Mouse (Mus musculus): ENCODE data around the gene Fbxl17. TPM values are rescaled to one million over a fixed set of nuclear protein-coding genes. Genes with fewer than 3 reads are reported as not detected.

Fbxl17 gene
- total and polyA plus RNA-seq, 3 experiments = 5.0 to 9.7 TPM; not detected in 1

- Histone ChIP-seq H3K27ac (ENCODE audit: control insufficient read depth, low read depth, low read length) (no peak overlapping the region), H3K36me3 (ENCODE audit: control insufficient read depth in 1 of 2, insufficient read depth in 2 of 2, low read length in 2 of 2) (peaks cover 0 to 2% of the 10 kb centered on the region in 2 experiments; a peak in 2 of 4 replicates), H3K4me1 (ENCODE audit: control insufficient read depth in 1 of 2, insufficient read depth in 2 of 2, low read length in 2 of 2) (peaks cover 0 to 1% of the 10 kb centered on the region in 2 experiments; a peak in 2 of 4 replicates), H3K4me3 (ENCODE audit: control insufficient read depth in 1 of 2, insufficient read depth in 1 of 2, low read depth in 2 of 2, low read length in 2 of 2) (no peak overlapping the region), H3K27me3 (ENCODE audit: control insufficient read depth in 1 of 2, insufficient read depth in 2 of 2, low read length in 2 of 2) (no peaks in the 10 kb centered on the region), H3K9ac (ENCODE audit: control insufficient read depth, low read depth, low read length, poor library complexity, severe bottlenecking) (no peak overlapping the region), H3K79me2 (ENCODE audit: control insufficient read depth, insufficient read depth, low read length, poor library complexity) (no peaks in the 10 kb centered on the region), H3K9me3 (replicated peaks; ENCODE audit: insufficient read depth, low read length) (no peaks in the 10 kb centered on the region)
- TF ChIP-seq ZC3H11A (IDR thresholded peaks at IDR 0.05; ENCODE audit: low read depth, low read length) = no peak
- no peak for TF ChIP-seq MAFK (IDR thresholded peaks at IDR 0.05; ENCODE audit: borderline replicate concordance, low read depth, low read length)
- TF ChIP-seq EP300 (IDR thresholded peaks at IDR 0.05; ENCODE audit: low read depth in 1 of 2, low read length in 2 of 2) = no peak
- TF ChIP-seq CHD1 (IDR thresholded peaks at IDR 0.05; ENCODE audit: low read depth, low read length) = no peak
- TF ChIP-seq MXI1 (IDR thresholded peaks at IDR 0.05; ENCODE audit: low read depth, low read length) = no peak
- TF ChIP-seq KAT2A (conservative IDR thresholded peaks at IDR 0.05; ENCODE audit: low read depth, low read length) = no peak
- no peak for TF ChIP-seq TBP (IDR thresholded peaks at IDR 0.05; ENCODE audit: low read depth, low read length)
- no peak for TF ChIP-seq USF2 (IDR thresholded peaks at IDR 0.05; ENCODE audit: borderline replicate concordance in 1 of 2, insufficient read depth in 1 of 2, low read depth in 1 of 2, low read length in 2 of 2)
- TF ChIP-seq SIN3A (IDR thresholded peaks at IDR 0.05; ENCODE audit: low read length) = no peak
- no peak for TF ChIP-seq SMC3 (IDR thresholded peaks at IDR 0.05; ENCODE audit: low read depth, low read length)
- no peak for TF ChIP-seq USF1 (IDR thresholded peaks at IDR 0.05; ENCODE audit: low read depth, low read length)
- no peak for TF ChIP-seq GABPA (IDR thresholded peaks at IDR 0.05; ENCODE audit: low read depth, low read length)
- no peak for TF ChIP-seq POLR2AphosphoS2 (IDR thresholded peaks at IDR 0.05; ENCODE audit: low read length)
- no peak for DNase-seq (ENCODE audit: low read depth, low spot score)
Observed at GRCm38 (mm10) chr17:63279144-63279543, 220.7 kb downstream of the Fbxl17 start.

DNA sequence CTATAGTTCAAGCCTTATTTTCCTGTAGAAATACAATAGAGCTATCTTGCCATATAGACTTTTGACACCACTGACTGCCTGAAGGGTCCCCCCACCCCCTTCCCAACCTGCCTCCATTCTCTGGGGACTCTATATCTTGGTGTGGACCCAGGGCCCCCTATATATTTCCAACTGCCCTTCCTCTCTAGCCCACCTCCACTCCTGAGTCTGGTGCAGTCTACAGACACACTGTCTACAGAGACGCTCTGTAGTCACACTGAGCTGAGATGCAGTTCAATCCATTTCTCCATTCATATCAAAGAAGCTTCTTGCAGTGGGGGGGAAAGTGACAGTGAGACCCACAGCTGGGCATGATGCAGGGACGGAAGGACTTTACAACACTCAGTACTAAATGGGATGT, 226.5 kb downstream of the Fbxl17 start:
- H3K4me3 ChIP-seq (ENCODE audit: control insufficient read depth in 1 of 2, insufficient read depth in 1 of 2, low read depth in 2 of 2, low read length in 2 of 2) = no peak overlapping the region
- no peaks in the 10 kb centered on the region for H3K27me3 ChIP-seq (ENCODE audit: control insufficient read depth in 1 of 2, insufficient read depth in 2 of 2, low read length in 2 of 2)
- no peak overlapping the region for H3K27ac ChIP-seq (ENCODE audit: control insufficient read depth, low read depth, low read length)
- no peaks in the 10 kb centered on the region for H3K36me3 ChIP-seq (ENCODE audit: control insufficient read depth in 1 of 2, insufficient read depth in 2 of 2, low read length in 2 of 2)
- DNase-seq (ENCODE audit: low read depth, low spot score) = no peak
- no peaks in the 10 kb centered on the region for H3K4me1 ChIP-seq (ENCODE audit: control insufficient read depth in 1 of 2, insufficient read depth in 2 of 2, low read length in 2 of 2)
- H3K79me2 ChIP-seq (ENCODE audit: control insufficient read depth, insufficient read depth, low read length, poor library complexity) = no peaks in the 10 kb centered on the region
- H3K9me3 ChIP-seq (replicated peaks; ENCODE audit: insufficient read depth, low read length) = no peaks in the 10 kb centered on the region
- H3K9ac ChIP-seq (ENCODE audit: control insufficient read depth, low read depth, low read length, poor library complexity, severe bottlenecking) = no peak overlapping the region
- TF ChIP-seq POLR2AphosphoS5 (IDR thresholded peaks at IDR 0.05; ENCODE audit: borderline replicate concordance, low read depth, low read length) = no peak
- TF ChIP-seq ELF1 (IDR thresholded peaks at IDR 0.05; ENCODE audit: low read depth, low read length) = no peak
- TF ChIP-seq ZC3H11A (IDR thresholded peaks at IDR 0.05; ENCODE audit: low read depth, low read length) = no peak
- no peak for TF ChIP-seq GABPA (IDR thresholded peaks at IDR 0.05; ENCODE audit: low read depth, low read length)
- TF ChIP-seq MYC (IDR thresholded peaks at IDR 0.05; ENCODE audit: low read depth, low read length) = no peak
- no peak for TF ChIP-seq MAFK (IDR thresholded peaks at IDR 0.05; ENCODE audit: borderline replicate concordance, low read depth, low read length)

Measured in MEL (cell line).